Mouse (Mus musculus) induced T-regulatory cell, adult 2 months (primary cell): ENCODE data around the gene Cbx3.
A peak's percentile ranks its signal among the peaks of the same experiment; 100 is the strongest.

Experiments used
- DNase-seq: peaks from one replicate; pipeline ENCODE4 v3.0.0-alpha.2; 2012; ENCODE audit warnings: low read depth

The Cbx3 gene

DNA sequence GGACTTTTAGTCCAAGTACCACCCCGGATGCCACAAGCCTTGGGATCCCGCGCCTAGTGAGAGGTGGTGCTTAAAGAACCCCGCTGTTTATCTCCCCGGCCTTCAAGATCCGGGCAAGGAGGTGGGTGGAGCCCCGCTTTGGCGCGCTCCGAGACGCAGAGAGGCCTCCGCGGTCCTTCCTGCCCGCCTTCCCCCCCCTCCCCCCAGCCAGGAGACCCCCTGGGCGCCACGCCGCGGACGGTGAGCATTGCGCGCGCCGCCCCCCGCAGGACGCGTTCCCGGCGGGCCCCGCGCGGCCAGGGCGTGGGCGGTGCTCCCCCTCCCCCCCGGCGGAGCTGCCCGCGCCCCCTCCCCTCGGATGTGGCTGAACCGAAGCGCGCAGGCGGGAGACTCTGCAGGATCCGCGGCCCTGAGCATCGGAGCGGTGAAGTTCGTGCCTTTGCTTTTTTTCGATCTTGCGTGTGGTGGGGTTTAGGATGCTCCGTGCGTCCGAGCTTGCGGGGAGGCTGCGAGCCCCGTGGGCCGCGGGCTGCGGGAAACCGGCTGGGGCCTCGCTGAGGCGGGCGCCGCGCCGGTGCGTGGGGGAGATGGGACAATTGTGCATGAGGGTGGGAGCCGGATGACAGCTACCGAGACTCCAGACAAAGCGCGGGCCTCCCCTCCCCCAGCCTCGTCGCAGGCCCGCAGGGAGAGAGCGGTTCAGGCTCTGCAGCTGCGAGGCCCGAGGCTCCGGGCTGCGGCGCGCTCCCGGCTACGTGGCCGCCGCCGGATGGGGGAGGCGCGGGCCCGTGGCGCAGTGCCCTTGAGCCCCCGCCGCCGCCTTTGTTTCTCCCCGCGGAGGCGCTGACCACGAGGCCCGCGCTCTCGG lies at the start of gene Cbx3:
Gene Cbx3 (plus strand): TSS at position 50 of the 868 bp plus-strand sequence.
- peak; percentile 95 for DNase-seq

DNA sequence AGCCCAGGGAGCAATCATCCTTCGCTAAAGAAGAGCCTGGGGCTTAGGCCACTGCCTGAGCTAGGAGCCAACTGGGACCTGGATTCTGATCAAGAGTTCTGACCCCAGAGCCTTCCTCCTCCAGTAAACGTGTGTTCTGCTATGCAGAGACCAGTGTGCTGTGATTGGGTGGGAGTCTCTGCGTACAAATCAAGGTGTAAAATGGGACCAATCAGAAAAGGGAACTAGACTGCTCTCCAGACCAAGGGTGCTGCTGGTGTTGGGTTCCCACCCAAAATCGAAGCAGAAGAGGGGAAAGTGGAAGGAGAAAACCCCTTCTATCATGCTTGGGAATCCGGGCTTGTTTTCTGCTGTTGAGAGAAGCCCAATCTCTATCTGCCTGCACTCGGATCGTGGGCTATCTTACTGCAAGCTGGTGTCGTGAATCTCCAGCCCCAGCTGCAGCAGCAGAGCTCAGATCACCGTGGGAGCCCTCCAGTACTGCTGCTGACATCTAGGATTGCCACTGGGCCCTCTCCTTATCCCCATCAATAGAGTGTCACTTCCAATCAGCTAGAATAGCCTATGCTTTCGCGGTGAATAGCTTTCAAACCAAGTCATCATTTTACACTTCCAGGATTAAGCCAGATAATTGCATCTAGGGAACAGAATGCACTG lies 46.6 kb upstream of the Cbx3 start:
- no peak for DNase-seq

- no peak for DNase-seq
Measured at GRCm38 (mm10) chr6:51424537-51424936, 45.6 kb upstream of the Cbx3 start.

- DNase-seq: peak; percentile 79
Measured at GRCm38 (mm10) chr6:51432535-51433397, 37.4 kb upstream of the Cbx3 start, which contains the start of gene Nfe2l3. Gene Nfe2l3, plus strand, starts transcription at chr6:51432670.

DNA sequence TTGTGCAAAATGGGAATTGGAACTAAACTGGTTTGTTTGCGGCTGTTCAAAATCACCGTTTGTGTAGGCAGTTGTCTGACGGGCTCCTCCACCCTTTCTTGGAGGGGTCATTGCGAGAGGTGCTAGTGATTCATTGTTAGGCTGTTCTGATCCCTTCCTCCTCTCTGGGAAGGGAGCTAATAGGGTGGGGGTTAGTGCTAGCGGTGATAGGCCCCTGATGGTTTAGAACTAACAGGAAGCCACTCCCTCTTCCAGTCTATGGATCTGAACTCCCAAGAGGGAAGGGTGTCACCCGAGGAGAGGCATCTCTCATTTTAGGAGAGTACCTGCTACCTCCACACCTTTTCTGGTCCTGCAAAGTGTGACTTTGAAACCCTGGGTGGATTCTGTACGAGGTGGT lies 35.9 kb upstream of the Cbx3 start:
- DNase-seq: no peak

GRCm38 (mm10) chr6:51437665-51438064 lies 32.5 kb upstream of the Cbx3 start:
- DNase-seq: no peak

DNA sequence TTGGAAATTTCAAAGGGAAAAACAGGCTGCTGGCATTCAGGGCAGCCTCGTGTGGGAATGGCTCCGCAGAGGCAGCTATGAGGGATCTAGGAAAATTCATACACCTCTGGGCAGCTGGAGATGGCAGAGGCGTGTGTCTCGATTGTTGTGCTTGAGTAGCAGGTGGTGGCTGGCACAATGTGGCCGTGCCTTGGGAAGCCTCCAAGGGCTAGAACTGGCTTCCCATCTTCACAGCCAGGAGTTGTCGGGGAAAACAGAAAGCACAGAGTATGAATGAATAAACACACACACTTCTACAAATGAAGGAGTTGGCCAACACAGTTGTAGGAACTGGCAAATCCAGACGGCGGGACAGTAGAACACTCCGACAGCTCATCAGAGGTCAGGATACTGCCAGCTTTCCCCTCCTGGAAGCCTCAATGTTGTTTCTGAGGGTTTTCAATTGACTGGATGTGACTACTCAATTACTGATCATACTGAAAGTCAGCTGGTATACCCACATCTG lies 31.3 kb upstream of the Cbx3 start:
- no peak for DNase-seq

GRCm38 (mm10) chr6:51442191-51442835 lies 27.8 kb upstream of the Cbx3 start:
- DNase-seq: peak; percentile 48

DNA sequence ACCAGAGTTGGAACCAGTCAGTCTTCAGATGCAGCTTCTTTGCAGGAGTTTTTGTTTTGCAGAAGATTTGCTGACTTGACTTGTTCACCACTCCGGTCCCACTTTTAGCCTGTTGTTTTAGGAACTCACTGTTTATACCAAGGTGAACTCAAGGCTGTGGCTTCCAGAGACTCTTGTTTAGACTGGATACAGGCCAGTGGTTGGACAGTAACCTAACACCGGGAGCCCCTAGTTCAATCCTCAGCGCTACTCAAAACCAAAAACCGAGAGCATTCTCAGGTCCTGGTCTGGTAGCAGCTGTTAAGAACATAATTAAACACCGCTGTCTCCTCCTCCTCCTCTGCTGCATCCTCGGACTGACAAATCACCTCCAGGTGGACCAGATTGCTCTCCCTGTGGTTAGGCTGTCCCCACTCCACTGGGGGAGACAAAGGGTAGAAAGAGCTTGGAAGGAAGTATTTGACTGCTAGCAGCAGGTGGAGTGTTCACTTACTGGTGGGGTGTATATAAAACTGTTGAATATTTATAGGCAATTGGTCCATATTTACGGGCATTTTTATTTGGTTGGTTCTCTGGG lies 17.1 kb upstream of the Cbx3 start:
- DNase-seq: no peak

GRCm38 (mm10) chr6:51454949-51455348 lies 15.2 kb upstream of the Cbx3 start:
- DNase-seq: peak; percentile 28

- no peak for DNase-seq
Measured at GRCm38 (mm10) chr6:51456198-51456597, 14.0 kb upstream of the Cbx3 start.

DNA sequence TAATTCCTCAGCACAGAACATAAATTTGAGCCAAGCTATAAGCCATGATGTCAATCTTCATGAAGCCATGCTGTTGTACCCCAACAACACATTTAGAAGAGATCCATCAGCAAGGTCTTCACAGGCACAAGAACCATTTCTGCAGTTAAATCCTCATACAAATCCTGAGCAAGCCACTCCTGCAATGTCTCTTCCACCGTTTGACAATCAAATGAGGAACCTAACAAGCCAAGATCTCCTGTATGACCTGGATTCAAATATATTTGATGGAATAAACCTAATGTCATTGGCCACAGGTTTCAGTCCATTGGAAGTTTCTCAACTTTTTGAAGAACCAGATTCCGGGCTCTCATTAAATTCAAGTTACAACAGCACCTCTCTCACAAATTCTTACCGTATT lies 12.9 kb upstream of the Cbx3 start:
- DNase-seq: peak; percentile 36

- DNase-seq: peak; percentile 32
Measured at GRCm38 (mm10) chr6:51457770-51458387, 12.3 kb upstream of the Cbx3 start.

GRCm38 (mm10) chr6:51458925-51459312 lies 11.2 kb upstream of the Cbx3 start:
- DNase-seq: peak; percentile 45

DNA sequence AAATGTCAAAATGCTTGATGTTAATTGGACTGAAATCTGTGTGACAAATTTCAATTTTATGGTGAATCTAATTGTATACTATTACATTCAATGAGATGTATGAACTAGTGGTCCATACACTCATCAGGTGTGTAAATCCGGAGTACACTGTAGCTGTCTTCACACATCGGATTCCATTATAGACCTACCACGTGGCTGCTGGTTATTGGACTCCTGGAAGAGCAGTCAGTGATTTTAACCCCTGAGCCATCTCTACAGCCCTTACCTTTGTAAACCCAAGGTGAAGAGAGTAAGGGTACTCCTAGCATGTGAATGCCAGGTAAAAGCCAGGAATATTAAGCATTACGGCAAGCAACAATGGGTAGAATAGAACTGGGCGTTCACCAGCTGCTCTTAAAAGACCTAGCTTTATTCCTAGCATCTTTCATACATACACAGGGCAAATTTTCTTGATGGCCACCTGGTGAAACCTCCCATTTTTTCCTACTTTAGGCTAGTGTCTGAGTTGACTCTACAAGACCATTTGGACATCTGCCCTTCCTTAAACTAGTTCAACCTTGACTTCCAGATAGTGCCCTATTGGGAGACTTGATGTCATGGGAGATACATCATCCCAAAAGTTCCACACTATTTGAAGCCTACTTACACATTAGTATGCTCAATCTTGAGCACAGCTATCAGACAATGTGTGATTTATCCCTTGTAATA lies 10.7 kb upstream of the Cbx3 start:
- no peak for DNase-seq

GRCm38 (mm10) chr6:51460021-51460360 lies 10.2 kb upstream of the Cbx3 start:
- no peak for DNase-seq

- peak; percentile 57 for DNase-seq
Measured at GRCm38 (mm10) chr6:51460363-51460762, 9.8 kb upstream of the Cbx3 start.

DNA sequence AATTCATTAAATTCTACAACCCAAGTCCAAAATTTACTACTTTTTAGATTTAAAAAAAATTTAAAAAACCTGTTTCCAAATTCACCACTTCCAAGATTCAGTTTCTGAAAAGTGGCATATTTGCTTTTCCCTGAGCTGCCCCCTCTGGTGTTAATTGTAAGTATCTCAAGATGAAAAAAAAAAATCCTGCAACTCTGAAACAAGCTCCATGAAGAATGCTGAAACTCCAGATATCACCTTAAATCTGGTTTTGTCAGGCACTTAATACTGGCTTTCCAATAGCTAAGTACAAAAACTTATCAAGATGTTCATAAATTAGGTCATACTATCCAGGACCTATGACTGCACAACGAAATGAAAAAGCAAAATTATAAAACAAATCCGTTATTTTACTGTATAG lies 2.5 kb upstream of the Cbx3 start:
- peak; percentile 57 for DNase-seq

GRCm38 (mm10) chr6:51468891-51469561 lies 1.1 kb upstream of the Cbx3 start:
- DNase-seq: peak; percentile 92
